Mouse (Mus musculus) heart, embryonic 16.5 days (tissue): ENCODE data around the gene Cacna1h. TPM values are rescaled to one million over a fixed set of nuclear protein-coding genes. Genes with fewer than 3 reads are reported as not detected.

ENCODE experiments used
- ATAC-seq: fragments of 200-750 bp; cut with Nextera tagmentation; replicated peaks from 2 replicates; pipeline ENCODE4 v1.8.0; 2017; ENCODE audit warnings: moderate number of reproducible peaks; ENCODE audit not compliant: insufficient read depth, low FRiP score; ENCODE audit errors: extremely low read depth
- H3K27ac ChIP-seq: fragments of 300-500 bp; sonication (generic); 2 replicates; pipeline ENCODE4 v1.5.1; 2014; ENCODE audit warnings: mild to moderate bottlenecking, low read length, control low read depth, moderate library complexity
- H3K27me3 ChIP-seq: fragments of 300-500 bp; sonication (generic); 2 replicates; pipeline ENCODE4 v1.6.1; 2014; ENCODE audit warnings: low read length, mixed read lengths; ENCODE audit not compliant: control insufficient read depth, insufficient read depth
- H3K36me3 ChIP-seq: fragments of 300-500 bp; sonication (generic); 2 replicates; pipeline ENCODE4 v1.6.1; 2014; ENCODE audit not compliant: control insufficient read depth, insufficient read depth
- H3K4me1 ChIP-seq: fragments of 300-500 bp; sonication (generic); 2 replicates; pipeline ENCODE4 v1.6.1; 2014; ENCODE audit warnings: low read length, mixed read lengths; ENCODE audit not compliant: control insufficient read depth, insufficient read depth
- H3K4me2 ChIP-seq: fragments of 300-500 bp; sonication (generic); 2 replicates; pipeline ENCODE4 v1.6.1; 2014; ENCODE audit warnings: low read depth, mild to moderate bottlenecking, control low read depth, low read length
- H3K4me3 ChIP-seq: fragments of 300-500 bp; sonication (generic); 2 replicates; pipeline ENCODE4 v1.5.1; 2014; ENCODE audit warnings: mild to moderate bottlenecking, control low read depth, low read length
- H3K9ac ChIP-seq: fragments of 300-500 bp; sonication (generic); 2 replicates; pipeline ENCODE4 v1.6.1; 2014; ENCODE audit warnings: low read length, control low read depth
- H3K9me3 ChIP-seq: fragments of 300-500 bp; sonication (generic); replicated peaks from 2 replicates; pipeline ENCODE4 v1.6.1; 2016; ENCODE audit warnings: low read length; ENCODE audit not compliant: control insufficient read depth
- WGBS: fragments of 180-500 bp; shearing (Covaris S2); extraction: QIAGEN DNeasy Blood & Tissue Kit; methylation state at CpG from one replicate; pipeline ENCODE4 v1.1.7; 2014; 5-methylcytosine and 5-hydroxymethylcytosine counted together
- polyA plus RNA-seq: library from polyadenylated mRNA; unstranded; fragments of >200 nt; fragmentation: Nextera tagmentation; extraction: Ambion mirVana; gene quantifications from 2 replicates; pipeline ENCODE4 v1.2.1, GENCODE M21; 2015

The Cacna1h gene
- polyA plus RNA-seq, 1 experiment from 2014 or later = 4.5 TPM

DNA sequence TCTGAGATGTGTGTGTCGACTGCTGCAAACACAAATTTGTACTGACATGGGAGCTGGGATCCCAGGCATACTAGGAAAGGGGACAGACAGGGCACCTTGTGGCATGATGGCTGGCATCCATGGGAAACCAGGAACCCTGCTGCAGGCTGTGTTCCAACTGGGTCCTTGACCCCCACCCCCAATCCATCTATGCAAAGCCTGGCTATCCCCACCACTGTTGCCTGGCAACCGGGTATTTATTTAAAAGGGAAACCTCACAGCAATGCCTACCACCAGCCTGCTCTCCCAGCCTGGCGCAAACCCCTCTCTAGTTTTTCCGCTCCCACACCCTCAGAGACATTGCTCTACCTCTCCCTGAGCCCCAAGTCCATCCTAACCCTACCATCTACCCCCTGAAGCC lies 26.2 kb downstream of the Cacna1h start:
- H3K4me2 ChIP-seq = no peak overlapping the region
- peaks cover 63% of the 10 kb centered on the region for H3K4me1 ChIP-seq
- WGBS = 68% methylated on average over 4 of the region's 4 CpGs
- H3K27ac ChIP-seq = no peak overlapping the region
- H3K36me3 ChIP-seq = no peaks in the 10 kb centered on the region
- no peaks in the 10 kb centered on the region; the same call in 1 of the 2 replicates for H3K9me3 ChIP-seq
- H3K4me3 ChIP-seq = no peak overlapping the region
- ATAC-seq = no peak
- peak overlapping the region; percentile 18; the same call in 1 of the 2 replicates for H3K9ac ChIP-seq
- no peaks in the 10 kb centered on the region for H3K27me3 ChIP-seq

DNA sequence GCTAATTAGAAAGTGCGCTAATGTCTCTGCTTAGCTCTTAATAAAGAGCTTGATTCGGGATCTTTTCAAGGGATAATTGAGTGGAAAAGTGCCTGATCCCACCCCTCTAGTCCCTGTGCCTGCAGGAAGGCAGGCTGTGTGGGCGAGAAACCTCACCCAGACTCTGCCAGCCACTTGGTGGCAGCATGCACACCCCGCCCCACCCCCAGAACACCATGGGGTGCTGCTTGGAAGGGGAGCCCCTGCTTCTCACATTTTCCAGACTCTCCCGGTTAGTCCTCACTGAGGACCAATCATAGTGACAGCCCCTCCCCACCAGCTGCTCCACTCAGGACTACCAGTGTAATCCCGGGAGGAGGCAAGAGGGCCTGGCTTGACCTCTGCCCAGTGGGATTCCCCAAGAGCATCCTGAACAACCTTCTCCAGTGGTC lies 27.6 kb downstream of the Cacna1h start:
- H3K27me3 ChIP-seq = no peaks in the 10 kb centered on the region
- peaks cover 58% of the 10 kb centered on the region for H3K4me1 ChIP-seq
- H3K27ac ChIP-seq = 0 out of 2 replicates have a peak overlapping the region, but pooled peaks have one; percentile 9
- no peak for ATAC-seq
- no peak overlapping the region for H3K4me3 ChIP-seq
- H3K4me2 ChIP-seq = no peak overlapping the region
- H3K36me3 ChIP-seq = no peaks in the 10 kb centered on the region
- no peak overlapping the region for H3K9ac ChIP-seq
- WGBS = 29% methylated on average over 6 of the region's 6 CpGs
- H3K9me3 ChIP-seq = no peaks in the 10 kb centered on the region

DNA sequence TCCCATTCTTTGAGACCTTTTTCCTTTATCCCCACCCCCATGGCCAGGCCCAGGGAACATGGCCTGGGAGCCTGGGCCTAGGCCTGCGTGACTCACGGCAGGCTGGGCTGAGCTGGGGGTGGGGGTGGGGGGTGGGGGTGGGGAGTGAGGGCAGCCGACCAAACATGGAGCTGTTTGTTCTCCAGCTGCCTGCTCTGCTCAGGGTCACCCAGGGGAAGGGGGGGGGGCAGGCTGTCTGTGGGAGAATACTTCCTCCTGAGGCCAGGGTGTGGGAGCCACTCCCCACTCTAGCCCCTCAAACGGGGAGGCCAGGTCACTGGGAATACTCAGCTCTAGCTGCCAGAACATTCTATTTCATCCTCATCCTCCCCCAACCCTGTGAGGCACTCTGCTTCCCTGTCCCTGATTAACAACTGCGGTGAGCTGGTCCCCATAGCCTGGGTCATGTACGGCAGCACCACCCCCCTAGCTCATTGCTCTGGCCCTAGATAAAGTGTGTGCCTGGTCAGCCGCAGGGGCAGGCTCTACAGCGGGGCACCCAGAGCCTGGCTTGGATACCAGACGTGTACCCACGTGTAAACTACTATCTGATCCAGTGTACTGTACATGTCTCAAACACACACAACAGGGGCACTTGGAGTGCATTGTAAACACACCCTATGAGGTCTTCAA lies 28.2 kb downstream of the Cacna1h start:
- 5% methylated on average over 9 of the region's 10 CpGs for WGBS
- Histone ChIP-seq H3K4me1 (peaks cover 51% of the 10 kb centered on the region), H3K36me3 (no peaks in the 10 kb centered on the region), H3K4me2 (no peak overlapping the region), H3K27ac (peak overlapping the region; percentile 37), H3K9me3 (no peaks in the 10 kb centered on the region), H3K27me3 (no peaks in the 10 kb centered on the region), H3K9ac (no peak overlapping the region), H3K4me3 (no peak overlapping the region)
- 0 out of 2 replicates have a peak, but pooled peaks have one; percentile 21 for ATAC-seq

DNA sequence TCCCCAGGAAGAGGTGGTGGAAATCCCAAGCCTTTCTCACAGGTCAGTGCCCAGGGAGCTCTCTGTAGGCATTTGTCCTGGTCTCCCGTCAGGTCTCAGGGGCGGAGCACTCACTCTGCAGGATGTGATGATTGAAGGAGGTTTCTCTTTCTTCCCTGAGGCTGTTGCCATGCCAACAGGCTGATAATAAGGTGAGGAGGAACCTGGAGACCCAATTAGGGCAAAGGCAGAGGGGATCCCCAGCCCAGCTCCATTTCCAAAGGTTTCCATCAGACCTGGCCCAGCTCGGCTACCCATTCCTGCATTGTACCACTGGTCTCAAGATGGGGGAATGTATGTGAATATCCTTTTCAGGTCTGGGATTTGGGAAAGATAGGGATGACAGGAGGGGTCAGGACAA lies 29.4 kb downstream of the Cacna1h start:
- H3K9me3 ChIP-seq = no peaks in the 10 kb centered on the region
- H3K4me3 ChIP-seq = no peak overlapping the region
- no peak overlapping the region for H3K9ac ChIP-seq
- WGBS = 46% methylated on average over 3 of the region's 3 CpGs
- H3K36me3 ChIP-seq = no peaks in the 10 kb centered on the region
- no peaks in the 10 kb centered on the region for H3K27me3 ChIP-seq
- no peak overlapping the region for H3K4me2 ChIP-seq
- no peak for ATAC-seq
- H3K4me1 ChIP-seq = peaks cover 39% of the 10 kb centered on the region
- H3K27ac ChIP-seq = no peak overlapping the region

DNA sequence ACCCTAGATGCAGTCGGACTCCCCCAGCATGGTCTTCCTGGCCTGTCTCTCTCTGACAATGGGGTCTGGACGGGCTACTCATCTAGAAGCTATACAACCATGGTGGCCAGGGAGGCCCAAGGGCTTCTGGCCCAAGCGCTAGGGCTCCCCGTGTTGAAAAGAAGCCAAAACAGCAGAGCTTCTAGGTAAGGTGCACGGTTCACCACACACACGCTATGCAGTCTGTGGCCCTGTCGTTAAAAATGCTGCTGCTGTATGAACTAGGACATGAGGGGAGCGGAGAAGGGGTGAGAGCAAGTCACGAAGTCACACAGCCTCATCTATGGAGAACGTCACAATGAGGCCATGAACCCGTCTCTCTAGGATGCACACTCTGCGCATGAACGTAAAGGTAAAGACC lies 31.4 kb downstream of the Cacna1h start:
- ATAC-seq = no peak
- Histone ChIP-seq H3K9me3 (no peaks in the 10 kb centered on the region), H3K27ac (no peak overlapping the region), H3K9ac (no peak overlapping the region), H3K4me3 (no peak overlapping the region), H3K36me3 (no peaks in the 10 kb centered on the region), H3K4me2 (no peak overlapping the region), H3K27me3 (no peaks in the 10 kb centered on the region), H3K4me1 (peaks cover 23% of the 10 kb centered on the region)
- 86% methylated on average over 13 of the region's 13 CpGs for WGBS

DNA sequence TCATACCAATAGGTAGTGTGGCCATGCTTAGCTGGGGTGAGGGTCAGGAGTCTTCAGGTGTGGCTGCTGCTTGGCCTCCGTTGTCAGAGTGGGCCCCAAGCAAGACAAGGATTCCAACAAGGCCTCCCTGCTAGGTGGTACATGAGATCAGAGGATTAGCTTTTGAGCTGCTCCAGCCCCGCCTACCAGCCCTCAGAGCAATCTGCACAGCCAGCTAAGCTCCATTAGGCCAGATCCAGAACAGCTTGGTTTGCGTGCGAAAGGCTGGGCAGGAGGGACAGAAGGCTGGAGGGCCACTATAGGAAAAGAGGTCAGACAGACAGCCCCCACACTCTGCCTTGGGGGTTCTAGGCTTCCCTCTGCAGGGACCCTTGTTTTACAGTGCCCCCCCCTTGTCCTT lies 32.1 kb downstream of the Cacna1h start:
- peaks cover 17% of the 10 kb centered on the region for H3K4me1 ChIP-seq
- no peak overlapping the region for H3K4me2 ChIP-seq
- no peaks in the 10 kb centered on the region for H3K27me3 ChIP-seq
- H3K9ac ChIP-seq = no peak overlapping the region
- H3K36me3 ChIP-seq = no peaks in the 10 kb centered on the region
- 57% methylated on average over 4 of the region's 4 CpGs for WGBS
- no peak overlapping the region for H3K27ac ChIP-seq
- no peaks in the 10 kb centered on the region for H3K9me3 ChIP-seq
- no peak for ATAC-seq
- no peak overlapping the region for H3K4me3 ChIP-seq

DNA sequence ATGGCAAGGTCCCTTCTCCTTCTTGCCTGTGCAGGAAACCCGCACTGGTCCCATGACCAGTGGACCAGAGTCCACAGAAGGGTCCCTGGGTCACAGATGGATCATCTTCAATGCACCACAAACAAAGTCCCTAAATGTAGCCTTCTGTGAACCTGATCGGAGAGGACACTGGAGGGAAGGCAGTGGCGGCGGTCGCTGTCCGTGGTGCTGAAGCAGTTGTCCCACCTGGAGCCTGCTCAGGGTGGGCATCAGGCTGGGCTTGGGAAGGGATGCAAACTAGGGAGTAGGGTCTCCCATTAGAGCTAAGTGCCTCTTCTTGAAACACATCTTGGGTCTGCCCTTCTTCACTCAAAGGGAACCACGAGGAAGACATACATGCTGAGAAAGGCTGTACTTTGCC lies 33.1 kb downstream of the Cacna1h start:
- H3K9ac ChIP-seq = no peak overlapping the region
- H3K27me3 ChIP-seq = no peaks in the 10 kb centered on the region
- H3K4me3 ChIP-seq = no peak overlapping the region
- no peak for ATAC-seq
- H3K9me3 ChIP-seq = no peaks in the 10 kb centered on the region
- H3K4me1 ChIP-seq = peaks cover 6% of the 10 kb centered on the region
- no peak overlapping the region for H3K4me2 ChIP-seq
- no peak overlapping the region for H3K27ac ChIP-seq
- WGBS = 11% methylated on average over 7 of the region's 7 CpGs
- H3K36me3 ChIP-seq = no peaks in the 10 kb centered on the region

DNA sequence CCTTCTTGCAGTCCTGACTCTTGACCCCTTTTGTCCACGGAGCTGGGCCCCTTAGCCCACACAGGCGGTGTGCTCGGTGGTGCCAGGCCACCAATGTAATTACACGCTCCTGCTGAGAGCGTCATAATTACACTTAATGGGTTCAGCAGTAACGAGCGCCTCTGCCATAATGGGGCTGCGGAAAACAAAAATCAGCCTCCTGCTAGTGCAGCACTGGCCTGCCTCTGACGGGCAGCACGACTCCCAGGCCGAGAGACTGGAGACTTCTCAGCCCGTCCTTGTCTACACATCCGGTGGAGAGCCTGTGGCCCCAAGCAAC lies 35.1 kb downstream of the Cacna1h start:
- H3K36me3 ChIP-seq = no peaks in the 10 kb centered on the region
- no peaks in the 10 kb centered on the region for H3K9me3 ChIP-seq
- H3K9ac ChIP-seq = no peak overlapping the region
- WGBS = 62% methylated on average over 13 of the region's 13 CpGs
- H3K4me1 ChIP-seq = no peaks in the 10 kb centered on the region
- H3K27me3 ChIP-seq = no peaks in the 10 kb centered on the region
- ATAC-seq = no peak
- H3K4me3 ChIP-seq = no peak overlapping the region
- no peak overlapping the region for H3K4me2 ChIP-seq
- H3K27ac ChIP-seq = no peak overlapping the region

DNA sequence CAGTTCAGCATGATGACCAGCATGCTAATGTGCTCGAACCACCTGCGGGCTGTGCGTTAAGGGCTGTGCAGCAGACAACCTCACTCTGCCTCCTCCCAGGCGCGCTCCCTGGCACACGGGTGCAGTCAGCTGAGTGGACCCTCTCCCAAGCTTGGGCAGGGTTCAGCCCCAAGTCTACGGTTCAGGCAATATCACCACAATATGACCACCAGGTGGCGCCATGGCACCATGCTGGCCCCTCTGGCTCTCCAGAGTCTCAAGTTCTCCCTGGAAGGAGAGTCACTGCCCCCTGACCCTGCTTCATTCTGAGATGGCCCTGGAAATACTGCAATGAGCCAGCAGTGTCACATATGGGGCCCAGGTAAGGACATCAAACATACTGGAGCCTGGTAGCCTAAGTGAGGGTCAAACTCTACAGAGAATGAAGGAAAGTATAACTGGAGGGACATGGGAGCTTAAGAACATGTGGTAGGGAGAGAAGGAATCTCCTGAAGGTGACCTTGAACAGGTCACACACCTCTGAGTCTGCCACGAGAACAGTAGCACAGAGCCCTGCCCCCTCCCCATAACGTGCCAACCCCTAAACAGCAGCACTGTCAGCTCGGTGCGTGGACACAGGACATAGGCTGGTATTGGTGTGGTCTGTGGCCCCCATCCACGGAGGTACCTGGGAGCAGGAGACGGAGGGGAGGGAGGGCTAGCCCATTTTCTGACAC lies 35.6 kb downstream of the Cacna1h start:
- 30% methylated on average over 14 of the region's 14 CpGs for WGBS
- no peak overlapping the region for H3K4me2 ChIP-seq
- no peaks in the 10 kb centered on the region for H3K27me3 ChIP-seq
- no peak overlapping the region for H3K4me3 ChIP-seq
- no peak overlapping the region for H3K27ac ChIP-seq
- H3K36me3 ChIP-seq = peaks cover 2% of the 10 kb centered on the region; the same call in 1 of the 2 replicates
- H3K9me3 ChIP-seq = no peaks in the 10 kb centered on the region
- H3K9ac ChIP-seq = no peak overlapping the region
- peak; percentile 16; the same call in 1 of the 2 replicates for ATAC-seq
- H3K4me1 ChIP-seq = no peaks in the 10 kb centered on the region
